Mouse (Mus musculus) forebrain, embryonic 14.5 days (tissue): ENCODE results near the gene Gm28048. TPM values are rescaled to one million over a fixed set of nuclear protein-coding genes. Genes with fewer than 3 reads are reported as not detected.

Experiments used
- ATAC-seq: fragments of 200-750 bp; cut with Nextera tagmentation; 2 replicates; pipeline ENCODE4 v1.8.0; 2017; ENCODE audit warnings: mild to moderate bottlenecking, moderate library complexity
- DNase-seq: peaks from one replicate; pipeline ENCODE4 v3.0.0-alpha.2; 2015; ENCODE audit warnings: low spot score
- H3K27ac ChIP-seq: fragments of 300-500 bp; sonication (generic); 2 replicates; pipeline ENCODE4 v1.5.1; 2014; ENCODE audit warnings: low read depth, mild to moderate bottlenecking, control low read depth, low read length, moderate library complexity
- H3K27me3 ChIP-seq: fragments of 300-500 bp; sonication (generic); replicated peaks from 2 replicates; pipeline ENCODE4 v1.6.1; 2014; ENCODE audit warnings: low read length, control low read depth, mixed read lengths; ENCODE audit not compliant: control insufficient read depth, insufficient read depth
- H3K36me3 ChIP-seq: fragments of 300-500 bp; sonication (generic); 2 replicates; pipeline ENCODE4 v1.6.1; 2014; ENCODE audit warnings: low read length, control low read depth; ENCODE audit not compliant: control insufficient read depth, insufficient read depth
- H3K4me1 ChIP-seq: fragments of 300-500 bp; sonication (generic); 2 replicates; pipeline ENCODE4 v1.6.1; 2014; ENCODE audit warnings: antibody characterized with exemption, low read length, control low read depth; ENCODE audit not compliant: control insufficient read depth, insufficient read depth
- H3K4me2 ChIP-seq: fragments of 300-500 bp; sonication (generic); 2 replicates; pipeline ENCODE4 v1.6.1; 2014; ENCODE audit warnings: mild to moderate bottlenecking, control low read depth, low read length
- H3K4me3 ChIP-seq: fragments of 300-500 bp; sonication (generic); 2 replicates; pipeline ENCODE4 v1.5.1; 2014; ENCODE audit warnings: low read depth, low read length, control low read depth
- H3K9ac ChIP-seq: fragments of 300-500 bp; sonication (generic); 2 replicates; pipeline ENCODE4 v1.6.1; 2014; ENCODE audit warnings: mild to moderate bottlenecking, low read length, control low read depth, moderate library complexity
- H3K9me3 ChIP-seq: fragments of 300-500 bp; sonication (generic); replicated peaks from 2 replicates; pipeline ENCODE4 v1.6.1; 2016; ENCODE audit warnings: low read length, control low read depth, mixed read lengths; ENCODE audit not compliant: control insufficient read depth
- WGBS: fragments of 180-500 bp; shearing (Covaris S2); extraction: QIAGEN DNeasy Blood & Tissue Kit; methylation state at CpG from one replicate; pipeline ENCODE4 v1.1.7; 2014; 5-methylcytosine and 5-hydroxymethylcytosine counted together
- polyA plus RNA-seq: library from polyadenylated mRNA; unstranded; fragments of >200 nt; fragmentation: Nextera tagmentation; extraction: Ambion mirVana; gene quantifications from 2 replicates; pipeline ENCODE4 v1.2.1, GENCODE M21; 2014

Gm28048 gene
- polyA plus RNA-seq, 1 experiment from 2014 or later: 4.3 TPM

DNA sequence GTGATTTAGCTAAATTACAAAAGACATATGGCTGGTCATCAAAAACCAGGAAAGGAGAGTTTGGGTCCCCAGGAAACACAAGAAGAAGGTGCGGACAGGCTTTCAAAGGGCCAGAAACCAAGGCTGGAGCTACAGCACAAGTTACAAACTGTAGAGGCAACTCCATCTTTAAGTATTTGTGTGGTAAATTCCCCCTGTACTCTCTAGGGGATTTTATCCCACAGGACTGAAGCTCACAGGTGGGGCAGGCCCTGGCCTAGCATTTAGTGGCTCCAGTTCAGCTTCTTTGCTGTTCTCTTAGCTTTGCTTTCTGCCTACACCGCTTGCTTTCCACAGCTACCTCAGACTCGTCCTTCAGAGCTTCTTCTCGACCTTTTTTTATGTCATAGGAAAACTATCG, 114.2 kb downstream of the Gm28048 start:
- DNase-seq: no peak
- H3K4me3 ChIP-seq: no peak overlapping the region
- H3K4me1 ChIP-seq: peaks cover 12% of the 10 kb centered on the region; the same call in 1 of the 2 replicates
- H3K27ac ChIP-seq: no peak overlapping the region
- no peak for ATAC-seq
- WGBS: 88% methylated on average over 5 of the region's 5 CpGs
- no peak overlapping the region for H3K4me2 ChIP-seq
- H3K9me3 ChIP-seq: no peaks in the 10 kb centered on the region
- no peaks in the 10 kb centered on the region; the same call in 1 of the 2 replicates for H3K27me3 ChIP-seq
- H3K36me3 ChIP-seq: no peaks in the 10 kb centered on the region
- H3K9ac ChIP-seq: no peak overlapping the region

DNA sequence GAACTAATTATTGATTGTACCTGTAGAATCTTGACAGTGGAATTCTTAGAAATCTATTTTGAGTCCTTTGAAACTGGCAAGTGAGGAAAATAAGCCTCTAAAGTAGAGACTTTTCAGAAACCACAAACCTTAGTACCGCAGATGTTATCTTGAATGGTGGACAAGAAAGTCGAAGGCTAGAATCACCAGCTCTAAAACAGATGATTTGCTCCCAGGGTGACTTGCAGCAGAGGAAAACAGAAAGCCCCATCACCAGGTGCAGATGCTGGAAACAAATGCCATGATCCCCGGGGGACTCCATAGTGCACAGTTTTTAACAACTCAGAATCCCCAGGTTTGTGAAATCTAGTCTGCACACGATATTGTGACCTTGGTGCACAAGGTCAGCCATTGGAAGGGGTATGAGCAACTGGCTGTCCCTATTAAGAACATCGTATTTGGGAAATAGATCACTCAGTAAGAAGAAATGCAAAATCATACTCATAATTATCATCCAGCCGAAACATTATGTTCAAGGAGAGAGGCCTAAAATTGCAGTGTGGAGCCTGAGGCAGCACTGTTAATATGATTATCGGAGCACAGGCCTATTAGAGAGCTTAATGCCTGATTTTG, 116.1 kb downstream of the Gm28048 start:
- Histone ChIP-seq H3K9ac (no peak overlapping the region), H3K4me2 (no peak overlapping the region), H3K27ac (no peak overlapping the region), H3K4me3 (no peak overlapping the region), H3K36me3 (no peaks in the 10 kb centered on the region), H3K4me1 (peaks cover 12% of the 10 kb centered on the region; the same call in 1 of the 2 replicates), H3K9me3 (no peaks in the 10 kb centered on the region), H3K27me3 (peaks cover 10% of the 10 kb centered on the region)
- ATAC-seq (no peak), DNase-seq (no peak)
- WGBS: 87% methylated on average over 7 of the region's 7 CpGs

DNA sequence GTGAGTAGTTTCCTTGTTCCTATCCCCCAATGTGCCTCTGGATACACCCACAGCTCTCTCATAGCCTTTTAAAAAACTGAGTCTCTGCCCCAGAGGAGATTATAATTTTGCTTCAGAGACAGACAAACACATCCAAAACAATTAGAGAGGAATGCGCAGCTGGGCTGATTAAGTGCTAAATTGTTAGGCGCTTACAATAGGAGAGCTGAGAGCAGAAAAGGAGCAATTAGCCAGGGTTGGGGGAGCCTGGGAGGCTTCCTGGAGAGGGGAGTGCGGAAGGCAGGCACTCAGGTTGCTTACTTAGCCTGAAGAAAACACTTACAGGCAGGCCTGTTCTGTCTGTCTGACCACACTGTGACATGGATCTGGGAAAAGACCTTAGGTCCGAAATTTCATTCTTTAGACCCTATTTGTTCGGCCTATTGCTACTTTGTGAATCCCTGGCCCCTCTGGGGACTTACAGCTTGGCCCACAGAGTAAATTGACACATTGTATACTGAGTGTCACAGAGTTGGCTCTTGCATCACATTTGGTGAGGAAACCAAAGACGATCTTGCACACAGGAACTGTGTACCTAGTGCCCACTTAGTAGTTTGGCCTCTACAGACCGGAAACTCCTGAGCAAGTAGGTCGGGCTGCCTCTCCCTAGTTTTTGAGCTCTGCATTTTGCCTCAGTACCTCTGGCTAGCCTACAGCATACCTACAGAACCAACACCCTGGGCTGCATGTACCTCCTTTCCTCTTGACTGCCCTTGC, 117.4 kb downstream of the Gm28048 start:
- H3K4me3 ChIP-seq: no peak overlapping the region
- WGBS: 24% methylated on average over 8 of the region's 8 CpGs
- peak; percentile 45; the same call in 1 of the 2 replicates for ATAC-seq
- H3K27ac ChIP-seq: peak overlapping the region; percentile 9; the same call in 1 of the 2 replicates
- DNase-seq: peak; percentile 71
- peaks cover 23% of the 10 kb centered on the region for H3K27me3 ChIP-seq
- H3K36me3 ChIP-seq: no peaks in the 10 kb centered on the region
- H3K9me3 ChIP-seq: no peaks in the 10 kb centered on the region
- no peak overlapping the region for H3K4me2 ChIP-seq
- peaks cover 18% of the 10 kb centered on the region; the same call in 1 of the 2 replicates for H3K4me1 ChIP-seq
- H3K9ac ChIP-seq: no peak overlapping the region

GRCm38 (mm10) chr11:22863581-22863980, 118.3 kb downstream of the Gm28048 start:
- H3K4me1 ChIP-seq: peaks cover 22% of the 10 kb centered on the region
- no peaks in the 10 kb centered on the region for H3K9me3 ChIP-seq
- no peak overlapping the region for H3K4me3 ChIP-seq
- H3K4me2 ChIP-seq: no peak overlapping the region
- DNase-seq (no peak), ATAC-seq (no peak)
- peak overlapping the region; percentile 9; the same call in 1 of the 2 replicates for H3K27ac ChIP-seq
- no peaks in the 10 kb centered on the region for H3K36me3 ChIP-seq
- 34% methylated on average over 4 of the region's 4 CpGs for WGBS
- no peak overlapping the region for H3K9ac ChIP-seq
- peaks cover 28% of the 10 kb centered on the region for H3K27me3 ChIP-seq

DNA sequence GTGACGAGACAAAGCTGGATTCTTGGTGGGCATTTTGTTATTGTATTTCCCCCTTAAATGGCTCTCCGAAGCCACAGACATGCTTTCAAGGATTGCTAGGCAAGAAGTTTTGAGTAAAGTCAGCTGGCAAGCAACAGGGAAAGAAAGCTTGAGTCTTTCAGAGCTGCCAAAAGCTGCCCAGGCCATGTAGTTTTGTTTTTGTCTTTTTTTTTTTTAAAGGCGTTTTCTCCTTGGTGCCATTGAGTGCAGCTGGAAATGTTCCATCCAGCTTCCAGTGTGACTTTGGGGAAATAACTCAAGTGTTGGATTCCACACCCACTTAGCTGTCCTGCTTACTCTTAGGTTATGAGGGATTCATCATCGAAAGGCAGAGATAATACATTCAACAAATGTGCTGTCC, 120.6 kb downstream of the Gm28048 start:
- Histone ChIP-seq H3K9me3 (no peaks in the 10 kb centered on the region), H3K4me2 (no peak overlapping the region), H3K27ac (no peak overlapping the region), H3K27me3 (peaks cover 39% of the 10 kb centered on the region), H3K4me3 (no peak overlapping the region), H3K36me3 (no peaks in the 10 kb centered on the region), H3K4me1 (peaks cover 25% of the 10 kb centered on the region), H3K9ac (no peak overlapping the region)
- ATAC-seq: no peak
- DNase-seq: no peak
- WGBS: 58% methylated on average over 4 of the region's 4 CpGs

DNA sequence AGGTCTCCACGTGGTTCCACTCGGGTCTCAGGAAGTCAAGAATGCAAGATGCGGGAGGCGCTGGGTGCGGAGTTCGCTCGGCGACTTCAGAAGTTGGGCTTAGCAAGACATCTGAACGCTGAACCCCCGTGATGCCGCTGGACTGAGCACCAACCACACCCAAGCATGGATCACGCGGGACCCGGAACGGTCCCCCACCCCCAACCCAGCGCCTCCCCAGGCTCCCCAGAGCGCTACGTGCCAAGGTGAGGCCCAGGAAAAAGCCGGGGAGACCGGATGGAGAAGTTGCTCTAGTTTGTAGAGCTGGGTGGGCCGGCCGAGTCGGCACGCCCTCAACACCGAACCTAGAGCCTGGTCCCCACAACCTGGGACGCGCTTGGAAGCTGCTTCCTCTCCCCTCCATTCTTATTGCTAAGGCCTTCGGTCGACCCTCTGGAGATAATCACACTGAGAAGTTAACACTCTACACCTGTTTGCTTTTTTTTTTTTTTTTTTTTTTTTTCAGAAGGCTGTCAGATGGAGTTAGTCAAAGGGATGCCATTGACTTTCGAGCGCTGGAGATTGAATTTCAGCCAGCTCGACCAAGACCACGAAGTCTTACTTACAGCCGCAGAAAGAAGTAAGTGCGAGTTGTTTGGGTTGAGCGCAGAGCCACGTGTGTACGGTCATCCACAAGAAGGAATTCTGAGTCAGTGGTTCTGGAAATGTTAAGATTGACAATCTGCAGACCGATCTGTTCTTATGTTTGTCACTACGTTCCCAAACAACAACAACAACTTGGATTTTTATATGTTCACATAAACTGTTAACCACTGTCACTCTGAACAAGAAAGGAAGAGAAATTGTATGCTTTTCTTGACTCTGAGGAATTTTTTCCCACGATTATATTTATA, 121.3 kb downstream of the Gm28048 start, which contains the start of gene B3gnt2:
TSS of gene B3gnt2 (minus strand) at position 627 of the 893 bp plus-strand sequence.
- peaks cover 39% of the 10 kb centered on the region for H3K27me3 ChIP-seq

DNA sequence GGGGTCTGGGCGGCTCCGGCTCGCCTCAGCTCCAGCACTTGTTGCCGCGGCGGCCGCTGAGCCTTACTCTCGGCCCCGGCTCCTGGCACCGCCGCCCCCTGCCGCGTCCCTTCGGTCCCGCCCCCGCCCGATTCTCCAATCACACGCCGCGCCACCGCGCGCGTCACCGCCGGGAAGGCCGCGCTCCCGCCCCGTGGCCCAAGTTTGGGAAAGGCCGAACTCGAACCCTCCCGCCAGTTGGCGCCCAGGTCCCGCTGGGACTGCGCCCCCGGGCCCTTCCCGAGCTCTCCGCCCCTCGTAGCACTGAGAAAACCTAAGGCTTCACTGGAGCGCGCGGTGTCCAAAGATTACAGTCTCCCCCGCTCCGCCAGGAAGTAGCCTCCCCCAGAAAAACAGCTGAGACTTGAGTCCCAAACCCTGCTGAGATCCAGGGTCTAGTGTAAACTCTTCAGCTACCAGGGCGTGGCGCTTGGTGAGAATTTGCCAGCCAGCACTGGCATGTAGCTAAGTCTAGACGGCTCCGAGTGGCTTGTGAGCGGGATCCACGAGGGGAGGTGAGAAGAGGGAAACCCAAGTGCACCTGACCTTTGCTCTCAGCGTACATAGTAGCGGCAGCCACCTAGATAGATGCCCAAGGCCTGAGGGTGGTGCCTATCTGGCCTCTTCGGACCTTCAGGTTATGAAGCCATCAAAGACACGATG, 122.1 kb downstream of the Gm28048 start:
- Histone ChIP-seq H3K4me2 (peak overlapping the region; percentile 77), H3K9me3 (no peaks in the 10 kb centered on the region), H3K4me1 (peaks cover 23% of the 10 kb centered on the region), H3K4me3 (peak overlapping the region; percentile 68), H3K9ac (peak overlapping the region; percentile 64), H3K36me3 (no peaks in the 10 kb centered on the region), H3K27me3 (peaks cover 39% of the 10 kb centered on the region), H3K27ac (no peak overlapping the region)
- WGBS: under 1% methylated on average over 47 of the region's 55 CpGs
- peak; percentile 90 for ATAC-seq
- DNase-seq: peak; percentile 81

More for the DNA sequence above, 121.3 kb downstream of the Gm28048 start, which contains the start of gene B3gnt2:
- no peak for ATAC-seq
- Histone ChIP-seq H3K4me1 (peaks cover 25% of the 10 kb centered on the region), H3K36me3 (no peaks in the 10 kb centered on the region), H3K4me3 (peak within 1 kb of the TSS; percentile 68), H3K9me3 (no peaks in the 10 kb centered on the region), H3K4me2 (peak within 1 kb of the TSS; percentile 77), H3K27ac (no peak within 1 kb of the TSS), H3K9ac (peak within 1 kb of the TSS; percentile 64)
- no peak for DNase-seq
- 7% methylated on average over 41 of the region's 41 CpGs for WGBS

DNA sequence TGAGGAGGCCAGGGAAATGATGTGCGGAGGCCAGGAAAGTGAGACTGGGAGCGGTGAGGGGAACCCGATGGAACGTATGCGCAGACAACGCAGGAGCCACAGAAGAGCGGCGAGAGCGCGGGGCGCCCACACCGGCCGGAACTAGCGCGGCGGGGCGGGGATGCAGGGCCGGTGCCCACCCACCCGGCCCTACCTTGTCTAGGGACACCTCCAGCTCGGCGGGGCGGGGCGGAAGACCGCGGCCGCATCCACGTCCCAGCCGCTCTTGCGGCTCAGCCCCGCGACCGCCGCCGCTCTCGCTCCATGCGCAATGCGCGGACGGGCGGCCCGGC, 122.6 kb downstream of the Gm28048 start:
- H3K36me3 ChIP-seq: no peaks in the 10 kb centered on the region
- ATAC-seq: peak; percentile 70
- peaks cover 18% of the 10 kb centered on the region for H3K4me1 ChIP-seq
- peak overlapping the region; percentile 77 for H3K4me2 ChIP-seq
- H3K9ac ChIP-seq: peak overlapping the region; percentile 64
- H3K9me3 ChIP-seq: no peaks in the 10 kb centered on the region
- H3K27ac ChIP-seq: no peak overlapping the region
- peaks cover 39% of the 10 kb centered on the region for H3K27me3 ChIP-seq
- WGBS: under 1% methylated on average over 21 of the region's 41 CpGs
- peak overlapping the region; percentile 68 for H3K4me3 ChIP-seq
- no peak for DNase-seq
